Mouse (Mus musculus) ES-E14 (cell line): ENCODE results near the gene Jmjd4.

ENCODE experiments used
- CHD2 ChIP-seq: IDR thresholded peaks from 2 replicates; pipeline ENCODE4 v1.6.1; 2014; ENCODE audit warnings: mild to moderate bottlenecking, low read depth, low read length, inconsistent platforms
- ZC3H11A ChIP-seq: IDR thresholded peaks from 2 replicates; pipeline ENCODE4 v1.6.1; 2012; ENCODE audit warnings: low read depth, mild to moderate bottlenecking, inconsistent platforms, low read length, borderline replicate concordance

- no peak for TF ChIP-seq ZC3H11A
- TF ChIP-seq CHD2 = no peak
These were observed 26.7 kb upstream of the Jmjd4 start for GRCm38 (mm10) chr11:59423010-59423588.
